Mouse (Mus musculus): ENCODE data around the gene Celf2. TPM values are rescaled to one million over a fixed set of nuclear protein-coding genes. Genes with fewer than 3 reads are reported as not detected.

The Celf2 gene
- polyA plus RNA-seq, 1 experiment from 2014 or later = 164 TPM

DNA sequence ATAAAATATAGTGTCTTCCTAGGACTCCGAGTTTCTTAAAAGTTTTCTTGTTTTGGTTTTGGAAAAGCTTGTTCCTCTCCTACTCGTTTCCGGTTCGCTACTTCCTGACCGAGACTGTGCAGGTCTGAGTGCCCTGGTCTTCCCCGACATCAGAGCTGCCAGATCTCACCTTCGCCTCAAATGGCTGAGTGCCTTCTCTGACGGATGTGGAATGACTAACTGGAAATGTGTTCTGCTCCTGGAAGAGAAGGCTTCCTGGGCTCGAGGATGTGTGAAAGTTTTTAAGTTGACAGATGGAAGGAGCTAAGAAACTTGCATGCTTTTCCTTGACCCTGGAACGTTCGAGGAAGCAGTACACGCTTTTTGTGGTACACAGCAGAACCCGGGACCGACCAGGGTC lies 421.9 kb downstream of the Celf2 start:
- Histone ChIP-seq H3K27me3 (no peaks in the 10 kb centered on the region), H3K9ac (no peak overlapping the region), H3K27ac (replicated peaks) (no peak overlapping the region), H3K4me2 (no peak overlapping the region), H3K36me3 (no peaks in the 10 kb centered on the region), H3K4me1 (replicated peaks) (peaks cover 17% of the 10 kb centered on the region), H3K9me3 (no peaks in the 10 kb centered on the region), H3K4me3 (no peak overlapping the region)
- ATAC-seq (ENCODE audit: low FRiP score, low read depth) = no peak
- WGBS = 71% methylated on average over 14 of the region's 14 CpGs

DNA sequence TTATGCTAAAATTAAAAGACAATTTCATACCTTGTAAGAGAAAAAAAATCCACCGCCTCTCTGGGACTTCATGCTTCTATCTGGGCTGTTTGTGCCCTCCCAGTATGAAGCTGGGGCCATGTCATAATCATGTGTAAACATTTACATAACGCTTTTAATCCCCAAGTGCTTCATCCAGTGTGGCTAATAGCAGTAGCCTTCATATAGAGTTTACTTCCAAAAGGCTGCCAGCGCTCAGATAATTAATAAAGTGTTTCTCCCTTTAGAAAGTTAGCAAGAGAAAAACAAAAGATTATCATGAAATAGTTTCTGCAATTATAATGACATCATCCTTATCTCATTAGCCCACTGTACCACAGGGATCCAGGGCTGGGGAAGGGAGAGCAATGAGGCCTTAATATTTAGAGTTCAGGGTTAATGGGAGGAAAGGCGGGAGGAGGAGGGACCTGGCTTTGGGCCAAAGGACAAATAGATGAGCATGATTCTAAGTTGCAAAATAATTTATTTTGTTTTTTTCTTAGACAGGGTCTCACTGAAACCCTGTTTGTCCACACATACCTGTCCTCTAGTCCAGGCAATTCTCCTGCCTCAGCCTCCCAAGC lies 425.8 kb downstream of the Celf2 start:
- H3K27ac ChIP-seq (replicated peaks) = no peak overlapping the region
- no peaks in the 10 kb centered on the region for H3K9me3 ChIP-seq
- H3K4me3 ChIP-seq = no peak overlapping the region
- WGBS = 62% methylated on average over 4 of the region's 4 CpGs
- peaks cover 22% of the 10 kb centered on the region for H3K4me1 ChIP-seq (replicated peaks)
- no peaks in the 10 kb centered on the region for H3K27me3 ChIP-seq
- no peaks in the 10 kb centered on the region for H3K36me3 ChIP-seq
- H3K4me2 ChIP-seq = no peak overlapping the region
- H3K9ac ChIP-seq = no peak overlapping the region
- ATAC-seq (ENCODE audit: low FRiP score, low read depth) = no peak

DNA sequence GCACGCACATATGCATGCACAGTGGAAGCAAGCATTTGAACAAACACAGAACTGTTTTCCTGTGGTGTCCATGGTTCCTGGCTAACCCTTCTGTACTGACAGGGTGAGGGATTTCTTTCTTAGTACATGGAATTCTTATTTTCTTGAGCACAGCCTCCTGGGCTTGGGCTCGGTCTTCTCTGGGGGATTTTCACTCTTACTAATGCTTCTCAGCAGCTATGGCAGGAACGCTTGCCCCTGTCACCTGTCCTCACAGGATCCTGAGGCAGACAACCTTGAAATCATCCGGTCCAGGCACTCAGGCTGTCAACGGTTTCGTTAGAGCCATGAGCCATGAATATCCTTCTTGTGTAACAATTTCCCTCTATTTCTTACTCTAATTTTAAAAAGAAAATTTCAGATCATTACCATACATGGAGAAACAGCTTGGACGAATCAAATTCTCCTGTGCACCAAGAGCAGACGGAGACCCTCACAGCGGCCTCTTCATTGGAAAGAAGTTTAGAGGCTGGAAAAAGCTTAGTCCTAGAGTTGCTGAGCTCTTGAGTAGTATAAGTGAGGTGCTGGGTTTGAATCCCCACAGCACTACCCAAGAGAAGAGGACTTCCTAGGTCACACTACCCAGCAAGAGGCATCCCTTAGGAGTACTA lies 426.9 kb downstream of the Celf2 start:
- Histone ChIP-seq H3K4me1 (replicated peaks) (peaks cover 20% of the 10 kb centered on the region), H3K4me2 (no peak overlapping the region), H3K9me3 (0 out of 2 replicates have a peak, but pooled peaks cover 2% of the 10 kb centered on the region), H3K36me3 (no peaks in the 10 kb centered on the region), H3K27ac (replicated peaks) (no peak overlapping the region), H3K4me3 (no peak overlapping the region), H3K27me3 (no peaks in the 10 kb centered on the region), H3K9ac (no peak overlapping the region)
- ATAC-seq (ENCODE audit: low FRiP score, low read depth) = no peak
- WGBS = 76% methylated on average over 9 of the region's 9 CpGs

DNA sequence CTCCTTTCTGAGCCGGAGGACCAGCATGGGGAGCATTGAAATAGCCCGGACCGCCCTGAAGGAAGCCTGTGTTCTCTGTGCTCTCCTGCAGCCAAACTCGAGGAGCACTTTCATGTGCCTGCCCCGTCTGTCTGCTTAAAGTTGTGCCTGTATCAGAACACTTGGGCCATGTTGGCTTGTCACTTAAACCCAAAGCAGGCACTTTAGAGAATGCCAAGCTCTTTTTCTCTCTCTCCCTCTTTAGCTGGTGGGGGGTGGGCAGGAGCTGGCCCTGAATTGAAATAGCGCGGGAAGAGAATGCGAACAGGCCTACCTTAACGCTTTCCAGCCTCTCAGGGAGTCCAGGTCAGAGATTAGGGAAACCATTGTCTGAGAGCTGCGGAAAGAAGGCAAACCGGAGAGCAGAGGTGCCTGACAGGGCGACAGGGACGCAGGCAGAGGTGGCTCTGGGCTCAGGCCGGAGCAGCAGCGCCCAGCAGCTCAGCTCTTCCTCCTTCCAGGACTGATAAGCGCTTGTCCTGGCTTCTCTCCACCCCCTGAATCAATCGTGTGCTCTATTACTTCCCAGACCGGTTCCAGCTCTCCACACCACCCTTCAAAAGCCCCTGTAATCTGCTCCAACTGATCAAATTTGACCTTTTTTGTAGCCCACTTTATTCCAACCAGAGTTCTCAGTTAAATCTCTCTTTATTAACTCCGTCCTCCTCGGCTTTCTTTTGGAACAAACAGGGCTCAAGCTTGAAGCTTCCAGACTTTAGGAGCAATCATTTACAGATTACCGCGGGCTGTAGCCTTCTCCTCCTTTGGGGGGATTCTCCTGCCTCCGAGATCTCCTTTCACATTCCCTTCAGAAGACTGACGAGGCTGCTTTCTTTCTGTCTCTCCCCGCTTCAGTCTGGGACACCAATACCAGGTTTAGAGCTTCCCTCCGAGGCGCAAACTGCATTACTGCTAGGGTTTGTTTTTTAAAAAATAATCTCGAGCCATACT lies 428.3 kb downstream of the Celf2 start:
- H3K9ac ChIP-seq = peak overlapping the region; percentile 35; the same call in 1 of the 2 replicates
- H3K4me2 ChIP-seq = peak overlapping the region; percentile 54
- H3K36me3 ChIP-seq = no peaks in the 10 kb centered on the region
- peak; percentile 79 for ATAC-seq (ENCODE audit: low FRiP score, low read depth)
- H3K9me3 ChIP-seq = peaks cover 6% of the 10 kb centered on the region; the same call in 1 of the 2 replicates
- peak overlapping the region; percentile 49 for H3K27ac ChIP-seq (replicated peaks)
- WGBS = 7% methylated on average over 28 of the region's 28 CpGs
- peak overlapping the region; percentile 28 for H3K4me3 ChIP-seq
- H3K27me3 ChIP-seq = no peaks in the 10 kb centered on the region
- peaks cover 20% of the 10 kb centered on the region for H3K4me1 ChIP-seq (replicated peaks)

DNA sequence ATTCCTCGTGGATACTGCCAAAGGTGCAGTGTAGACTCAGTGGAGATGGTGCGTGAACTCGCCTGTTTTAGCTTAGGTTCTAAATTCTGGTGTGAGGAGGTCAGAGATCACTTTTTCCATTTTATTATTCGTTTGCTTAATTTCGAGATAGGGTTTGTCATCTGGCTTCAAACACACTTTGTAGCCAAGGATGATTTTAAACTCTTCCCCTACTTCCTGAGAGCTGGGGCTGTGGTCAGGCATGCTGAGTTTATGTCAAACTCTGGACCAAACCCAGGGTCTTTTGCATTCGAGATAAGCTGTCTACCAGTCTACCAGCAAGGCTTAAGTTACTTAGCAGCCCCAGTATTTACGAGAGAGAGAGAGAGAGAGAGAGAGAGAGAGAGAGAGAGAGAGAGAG lies 429.3 kb downstream of the Celf2 start:
- Histone ChIP-seq H3K4me1 (replicated peaks) (peaks cover 20% of the 10 kb centered on the region), H3K4me3 (no peak overlapping the region), H3K27me3 (no peaks in the 10 kb centered on the region), H3K9me3 (peaks cover 15% of the 10 kb centered on the region; the same call in 1 of the 2 replicates), H3K36me3 (no peaks in the 10 kb centered on the region), H3K27ac (replicated peaks) (no peak overlapping the region), H3K4me2 (no peak overlapping the region), H3K9ac (no peak overlapping the region)
- ATAC-seq (ENCODE audit: low FRiP score, low read depth) = no peak
- WGBS = 78% methylated on average over 7 of the region's 7 CpGs

DNA sequence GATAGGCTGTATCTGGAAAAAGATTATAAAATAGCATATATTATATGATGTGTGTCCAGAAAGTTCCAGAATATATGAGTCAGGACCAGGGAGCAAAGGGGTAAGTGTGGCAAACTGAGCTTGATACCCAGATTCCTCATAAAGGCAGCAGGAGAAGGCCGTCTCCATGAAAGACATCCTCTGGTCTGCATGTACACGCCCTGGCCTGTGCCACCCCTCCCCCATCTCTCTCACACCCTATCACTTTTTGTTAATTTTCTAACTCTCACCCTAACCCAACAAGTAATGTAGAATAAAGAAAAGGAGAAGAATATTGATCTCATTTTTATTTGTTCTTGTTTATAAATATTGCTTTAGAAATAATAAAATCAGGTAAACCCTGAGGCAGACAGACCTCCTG lies 430.0 kb downstream of the Celf2 start:
- no peak overlapping the region for H3K4me3 ChIP-seq
- H3K4me1 ChIP-seq (replicated peaks) = peaks cover 20% of the 10 kb centered on the region
- peaks cover 16% of the 10 kb centered on the region; the same call in 1 of the 2 replicates for H3K9me3 ChIP-seq
- no peak overlapping the region for H3K27ac ChIP-seq (replicated peaks)
- no peak overlapping the region for H3K9ac ChIP-seq
- H3K36me3 ChIP-seq = no peaks in the 10 kb centered on the region
- 93% methylated on average over 2 of the region's 2 CpGs for WGBS
- ATAC-seq (ENCODE audit: low FRiP score, low read depth) = no peak
- no peaks in the 10 kb centered on the region for H3K27me3 ChIP-seq
- no peak overlapping the region for H3K4me2 ChIP-seq

DNA sequence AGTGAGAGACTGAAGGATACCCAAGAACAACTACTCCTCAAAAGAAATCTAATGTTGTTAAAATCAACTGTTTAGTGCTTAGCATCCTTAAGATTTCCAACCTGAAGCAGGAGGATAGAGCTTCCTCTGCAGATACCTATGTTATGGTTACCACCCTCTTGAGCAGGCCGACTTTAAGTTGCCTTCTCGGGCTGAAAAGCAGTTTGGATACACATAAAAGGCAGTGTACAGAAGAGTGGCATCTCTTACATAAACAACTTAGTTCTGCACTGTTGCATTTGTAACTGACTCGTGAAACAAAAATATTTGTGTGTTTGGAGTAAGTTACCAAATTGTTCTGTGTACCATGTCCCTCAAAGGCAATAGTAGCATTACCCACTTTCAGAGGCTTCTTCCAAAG lies 435.6 kb downstream of the Celf2 start:
- Histone ChIP-seq H3K9ac (no peak overlapping the region), H3K36me3 (no peaks in the 10 kb centered on the region), H3K4me1 (replicated peaks) (no peaks in the 10 kb centered on the region), H3K27me3 (no peaks in the 10 kb centered on the region), H3K27ac (replicated peaks) (no peak overlapping the region), H3K4me2 (no peak overlapping the region), H3K9me3 (peaks cover 16% of the 10 kb centered on the region; the same call in 1 of the 2 replicates), H3K4me3 (no peak overlapping the region)
- WGBS = 66% methylated on average over 3 of the region's 3 CpGs
- ATAC-seq (ENCODE audit: low FRiP score, low read depth) = no peak

DNA sequence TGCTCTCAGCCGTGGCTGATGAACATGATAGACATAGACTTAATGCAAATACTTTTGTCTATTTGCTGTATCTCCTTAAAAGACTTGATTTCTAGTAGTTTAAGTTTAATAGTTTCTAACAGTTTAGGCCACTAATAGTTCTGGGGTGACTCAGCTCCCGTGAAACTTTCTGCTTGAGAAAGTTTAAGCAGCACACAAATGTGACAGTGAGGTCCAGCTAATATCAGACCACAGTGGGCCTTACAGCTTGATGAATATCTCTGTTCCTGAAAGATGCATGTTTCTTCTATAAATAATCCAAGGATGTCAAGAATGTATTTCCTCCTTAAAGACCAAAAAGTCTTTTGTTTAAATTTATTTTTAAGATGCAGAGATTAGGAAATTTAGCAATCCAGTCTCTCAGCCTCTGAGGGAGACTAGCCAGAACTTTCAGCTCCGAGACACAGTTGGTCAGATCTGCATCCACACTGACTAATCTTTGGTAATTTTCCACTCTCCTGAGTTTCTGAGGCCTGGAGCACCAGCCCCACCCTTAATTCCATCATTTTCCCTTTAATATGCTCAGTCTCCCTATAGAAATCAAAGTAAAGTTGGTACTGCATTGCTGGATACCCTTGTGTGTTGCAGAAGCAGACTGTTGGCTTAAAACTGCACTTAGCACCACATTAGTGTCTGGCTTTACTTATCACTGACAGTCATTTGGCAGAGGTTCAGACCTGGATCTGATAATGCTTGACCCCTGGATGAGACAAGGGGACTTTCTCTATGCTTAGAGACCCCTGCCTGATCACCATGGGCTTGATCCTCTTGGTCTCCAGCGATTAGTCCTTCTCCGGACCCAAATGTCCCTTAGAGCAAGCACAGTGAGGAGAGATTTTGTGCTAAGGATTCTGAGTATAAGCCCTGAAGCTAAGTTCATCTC lies 436.8 kb downstream of the Celf2 start:
- peaks cover 15% of the 10 kb centered on the region; the same call in 1 of the 2 replicates for H3K9me3 ChIP-seq
- H3K4me1 ChIP-seq (replicated peaks) = no peaks in the 10 kb centered on the region
- no peak overlapping the region for H3K4me3 ChIP-seq
- H3K36me3 ChIP-seq = no peaks in the 10 kb centered on the region
- no peak overlapping the region for H3K4me2 ChIP-seq
- no peak overlapping the region for H3K9ac ChIP-seq
- ATAC-seq (ENCODE audit: low FRiP score, low read depth) = no peak
- H3K27me3 ChIP-seq = no peaks in the 10 kb centered on the region
- no peak overlapping the region for H3K27ac ChIP-seq (replicated peaks)
- 80% methylated on average over 5 of the region's 5 CpGs for WGBS

DNA sequence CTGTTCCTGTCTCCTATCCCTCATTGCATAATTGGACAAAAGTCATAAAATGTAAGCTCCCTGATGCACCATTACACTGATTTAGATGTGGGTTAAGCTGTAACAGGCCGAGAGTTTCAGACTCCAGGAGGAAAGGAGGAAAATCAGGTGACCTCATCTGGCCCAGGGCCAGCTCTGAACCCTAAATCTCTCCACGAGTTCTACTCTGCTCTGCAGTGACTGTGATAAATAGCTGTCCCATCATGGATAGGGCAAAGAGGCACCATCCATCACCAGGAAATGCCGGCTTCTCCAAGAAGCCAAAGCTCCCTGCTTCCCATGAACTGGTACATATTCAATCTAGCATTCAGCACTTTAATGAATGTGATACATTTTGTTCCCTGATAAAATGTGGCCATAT lies 439.9 kb downstream of the Celf2 start:
- H3K36me3 ChIP-seq = no peaks in the 10 kb centered on the region
- no peak overlapping the region for H3K4me2 ChIP-seq
- no peak for ATAC-seq (ENCODE audit: low FRiP score, low read depth)
- H3K9me3 ChIP-seq = no peaks in the 10 kb centered on the region
- H3K27me3 ChIP-seq = no peaks in the 10 kb centered on the region
- H3K9ac ChIP-seq = no peak overlapping the region
- H3K4me3 ChIP-seq = no peak overlapping the region
- no peaks in the 10 kb centered on the region for H3K4me1 ChIP-seq (replicated peaks)
- H3K27ac ChIP-seq (replicated peaks) = no peak overlapping the region
- 40% methylated on average over 3 of the region's 3 CpGs for WGBS

DNA sequence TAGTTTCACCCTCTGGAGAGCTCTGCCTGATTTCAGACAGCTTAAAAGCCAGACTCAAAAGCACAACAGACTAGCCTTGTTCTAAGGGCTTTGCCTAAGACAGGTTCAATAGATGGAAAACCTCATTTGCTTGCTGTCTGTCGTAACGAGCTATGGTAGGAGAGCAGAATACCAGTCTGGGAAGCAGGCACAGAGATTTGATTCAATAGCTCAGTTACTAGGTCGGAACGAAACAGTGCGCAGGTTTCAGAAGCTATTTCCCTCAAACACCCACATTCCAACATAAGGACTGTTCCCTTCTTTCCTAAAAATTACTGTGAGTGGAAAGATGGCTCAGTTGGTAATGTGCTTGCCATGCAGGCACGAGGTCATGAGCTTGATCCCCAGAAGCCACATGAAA lies 441.1 kb downstream of the Celf2 start:
- Histone ChIP-seq H3K36me3 (no peaks in the 10 kb centered on the region), H3K4me1 (replicated peaks) (peaks cover 6% of the 10 kb centered on the region), H3K27me3 (no peaks in the 10 kb centered on the region), H3K4me2 (no peak overlapping the region), H3K9ac (no peak overlapping the region), H3K4me3 (no peak overlapping the region), H3K9me3 (no peaks in the 10 kb centered on the region), H3K27ac (replicated peaks) (no peak overlapping the region)
- ATAC-seq (ENCODE audit: low FRiP score, low read depth) = no peak
- 72% methylated on average over 6 of the region's 6 CpGs for WGBS

DNA sequence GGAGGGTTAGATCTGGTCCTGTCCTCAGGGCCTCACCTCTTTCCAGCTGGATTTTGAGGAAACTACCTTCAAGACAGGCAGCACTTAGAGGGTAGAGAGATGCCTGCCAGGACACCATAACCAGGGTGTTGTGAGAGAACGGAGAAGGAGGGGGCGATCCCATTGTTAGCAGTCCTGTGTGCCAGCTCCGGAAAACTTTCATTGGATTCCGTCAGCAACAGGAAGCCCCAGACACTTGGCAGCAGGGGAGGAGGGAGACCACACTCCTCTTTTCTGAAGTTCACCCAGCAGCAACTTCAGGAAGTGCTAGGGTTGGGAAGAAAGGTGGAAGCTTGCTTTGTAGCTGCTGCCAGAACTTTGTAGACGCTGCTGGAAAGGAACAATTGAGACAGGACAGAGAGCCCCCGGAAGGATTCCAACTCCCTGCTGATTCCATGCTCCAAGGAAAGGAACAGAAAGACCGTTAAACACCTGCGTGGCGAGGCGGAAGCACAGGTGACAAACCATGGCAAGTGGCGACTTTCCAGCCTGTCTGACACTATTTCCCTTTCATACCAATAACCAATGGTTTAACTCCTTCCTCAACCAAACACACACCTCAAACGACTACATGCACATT lies 445.7 kb downstream of the Celf2 start:
- Histone ChIP-seq H3K4me1 (replicated peaks) (peaks cover 8% of the 10 kb centered on the region), H3K4me3 (no peak overlapping the region), H3K27me3 (no peaks in the 10 kb centered on the region), H3K9ac (no peak overlapping the region), H3K27ac (replicated peaks) (peak overlapping the region; percentile 31; the same call in 1 of the 2 replicates), H3K36me3 (no peaks in the 10 kb centered on the region), H3K9me3 (no peaks in the 10 kb centered on the region), H3K4me2 (peak overlapping the region; percentile 38)
- 27% methylated on average over 12 of the region's 12 CpGs for WGBS
- no peak for ATAC-seq (ENCODE audit: low FRiP score, low read depth)
